Mouse (Mus musculus) midbrain, embryonic 15.5 days (tissue): ENCODE data around the gene Tuft1. TPM values are rescaled to one million over a fixed set of nuclear protein-coding genes. Genes with fewer than 3 reads are reported as not detected.

Experiments
- ATAC-seq: fragments of 200-750 bp; cut with Nextera tagmentation; replicated peaks from 2 replicates; pipeline ENCODE4 v1.8.0; 2017; ENCODE audit warnings: moderate TSS enrichment
- H3K27ac ChIP-seq: fragments of 300-500 bp; sonication (generic); 2 replicates; pipeline ENCODE4 v1.5.1; 2015; ENCODE audit warnings: mild to moderate bottlenecking, inconsistent platforms
- H3K27me3 ChIP-seq: fragments of 300-500 bp; sonication (generic); replicated peaks from 2 replicates; pipeline ENCODE4 v1.6.1; 2015; ENCODE audit warnings: inconsistent platforms
- H3K36me3 ChIP-seq: fragments of 300-500 bp; sonication (generic); replicated peaks from 2 replicates; pipeline ENCODE4 v1.6.1; 2015; ENCODE audit warnings: inconsistent platforms
- H3K4me1 ChIP-seq: fragments of 300-500 bp; sonication (generic); 2 replicates; pipeline ENCODE4 v1.6.1; 2015; ENCODE audit warnings: inconsistent platforms
- H3K4me2 ChIP-seq: fragments of 300-500 bp; sonication (generic); 2 replicates; pipeline ENCODE4 v1.6.1; 2015; ENCODE audit warnings: inconsistent platforms, mild to moderate bottlenecking, moderate library complexity
- H3K4me3 ChIP-seq: fragments of 300-500 bp; sonication (generic); 2 replicates; pipeline ENCODE4 v1.5.1; 2015; ENCODE audit warnings: mild to moderate bottlenecking, inconsistent platforms
- H3K9ac ChIP-seq: fragments of 300-500 bp; sonication (generic); 2 replicates; pipeline ENCODE4 v1.6.1; 2015; ENCODE audit warnings: mild to moderate bottlenecking, inconsistent platforms
- H3K9me3 ChIP-seq: fragments of 300-500 bp; sonication (generic); 2 replicates; pipeline ENCODE4 v1.6.1; 2016; ENCODE audit warnings: inconsistent platforms
- WGBS: fragments of 180-500 bp; shearing (Covaris S2); methylation state at CpG from one replicate; pipeline ENCODE4 v1.1.7; 2015; ENCODE audit warnings: mixed read lengths; 5-methylcytosine and 5-hydroxymethylcytosine counted together
- polyA plus RNA-seq: library from polyadenylated mRNA; unstranded; fragments of >200 nt; fragmentation: Nextera tagmentation; extraction: Ambion mirVana; gene quantifications from 2 replicates; pipeline ENCODE4 v1.2.1, GENCODE M21; 2015

The Tuft1 gene
- polyA plus RNA-seq, 1 experiment from 2014 or later, result 4.9 TPM

GRCm38 (mm10) chr3:94611343-94611742 is 47.3 kb downstream of the Tuft1 start:
- ATAC-seq, result no peak
- no peak overlapping the region for H3K4me2 ChIP-seq
- H3K9me3 ChIP-seq, result no peaks in the 10 kb centered on the region
- H3K36me3 ChIP-seq, result no peaks in the 10 kb centered on the region
- H3K9ac ChIP-seq, result no peak overlapping the region
- no peak overlapping the region for H3K4me3 ChIP-seq
- 72% methylated on average over 4 of the region's 4 CpGs for WGBS
- H3K4me1 ChIP-seq, result no peaks in the 10 kb centered on the region
- no peak overlapping the region for H3K27ac ChIP-seq
- H3K27me3 ChIP-seq, result no peaks in the 10 kb centered on the region

DNA sequence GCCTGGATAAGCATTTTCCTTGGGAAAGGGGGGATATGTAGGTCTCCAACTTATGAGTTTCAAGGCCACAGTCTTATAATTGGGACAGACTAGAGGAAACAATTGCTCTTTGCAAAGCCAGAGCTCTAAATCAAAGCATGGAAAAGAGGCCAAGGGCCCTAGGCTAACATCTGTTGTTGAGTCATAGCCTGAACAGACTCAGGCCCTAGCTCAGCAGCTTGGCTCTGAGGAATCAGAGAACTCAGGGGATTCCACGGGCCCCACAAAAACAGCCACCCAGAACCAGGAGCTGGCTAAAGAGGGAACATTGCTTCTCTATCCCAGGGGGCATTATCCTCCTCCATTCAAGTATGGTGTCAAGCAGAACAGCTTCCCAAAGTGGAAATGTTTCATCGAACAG is 48.1 kb downstream of the Tuft1 start:
- H3K36me3 ChIP-seq, result no peaks in the 10 kb centered on the region
- no peak overlapping the region for H3K4me3 ChIP-seq
- H3K4me2 ChIP-seq, result no peak overlapping the region
- H3K27me3 ChIP-seq, result no peaks in the 10 kb centered on the region
- H3K9me3 ChIP-seq, result no peaks in the 10 kb centered on the region
- no peaks in the 10 kb centered on the region for H3K4me1 ChIP-seq
- no peak overlapping the region for H3K9ac ChIP-seq
- WGBS, result 77% methylated on average over 2 of the region's 2 CpGs
- no peak overlapping the region for H3K27ac ChIP-seq
- ATAC-seq, result no peak

- H3K4me1 ChIP-seq, result no peaks in the 10 kb centered on the region
- no peaks in the 10 kb centered on the region for H3K9me3 ChIP-seq
- ATAC-seq, result no peak
- H3K27ac ChIP-seq, result no peak overlapping the region
- 91% methylated on average over 3 of the region's 3 CpGs for WGBS
- no peak overlapping the region for H3K4me3 ChIP-seq
- no peaks in the 10 kb centered on the region for H3K27me3 ChIP-seq
- H3K9ac ChIP-seq, result no peak overlapping the region
- H3K36me3 ChIP-seq, result no peaks in the 10 kb centered on the region
- no peak overlapping the region for H3K4me2 ChIP-seq
Measured at GRCm38 (mm10) chr3:94609621-94610020, 49.1 kb downstream of the Tuft1 start.

GRCm38 (mm10) chr3:94601959-94602358 is 56.7 kb downstream of the Tuft1 start:
- Histone ChIP-seq H3K27me3 (no peaks in the 10 kb centered on the region), H3K27ac (no peak overlapping the region), H3K9ac (no peak overlapping the region), H3K4me1 (no peaks in the 10 kb centered on the region), H3K36me3 (no peaks in the 10 kb centered on the region), H3K4me3 (no peak overlapping the region), H3K9me3 (no peaks in the 10 kb centered on the region), H3K4me2 (no peak overlapping the region)
- ATAC-seq, result no peak; the same call in 1 of the 2 replicates
- 2% methylated on average over 4 of the region's 4 CpGs for WGBS

GRCm38 (mm10) chr3:94597224-94597779 is 61.4 kb downstream of the Tuft1 start:
- H3K4me1 ChIP-seq, result no peaks in the 10 kb centered on the region
- H3K36me3 ChIP-seq, result no peaks in the 10 kb centered on the region
- 86% methylated on average over 3 of the region's 3 CpGs for WGBS
- no peak overlapping the region for H3K4me2 ChIP-seq
- no peak overlapping the region for H3K27ac ChIP-seq
- no peak overlapping the region for H3K9ac ChIP-seq
- H3K27me3 ChIP-seq, result no peaks in the 10 kb centered on the region
- no peaks in the 10 kb centered on the region for H3K9me3 ChIP-seq
- no peak for ATAC-seq
- H3K4me3 ChIP-seq, result no peak overlapping the region

DNA sequence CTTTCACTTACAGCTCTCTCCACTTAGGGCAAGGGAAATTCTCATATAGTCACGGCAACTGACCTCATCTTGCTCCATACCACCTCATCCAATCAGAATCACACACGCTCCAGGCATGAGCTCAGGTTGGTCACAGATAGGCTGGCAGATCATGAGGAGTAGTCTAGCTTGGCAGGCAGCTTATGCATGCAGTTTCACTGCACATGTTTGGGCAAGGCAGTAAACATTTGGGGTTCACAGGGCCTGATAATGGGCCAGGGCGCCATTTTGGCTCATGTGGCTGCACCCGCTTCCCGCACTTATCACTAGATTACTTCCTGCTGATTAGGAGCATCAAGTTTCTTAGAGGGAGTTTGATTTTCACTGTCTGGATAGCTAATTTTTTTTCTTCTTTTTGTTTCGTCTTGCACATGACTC is 62.8 kb downstream of the Tuft1 start:
- Histone ChIP-seq H3K9ac (no peak overlapping the region), H3K9me3 (no peaks in the 10 kb centered on the region), H3K36me3 (no peaks in the 10 kb centered on the region), H3K27me3 (no peaks in the 10 kb centered on the region), H3K4me3 (no peak overlapping the region), H3K4me1 (no peaks in the 10 kb centered on the region), H3K4me2 (no peak overlapping the region), H3K27ac (no peak overlapping the region)
- WGBS, result 93% methylated on average over 6 of the region's 6 CpGs
- ATAC-seq, result no peak

DNA sequence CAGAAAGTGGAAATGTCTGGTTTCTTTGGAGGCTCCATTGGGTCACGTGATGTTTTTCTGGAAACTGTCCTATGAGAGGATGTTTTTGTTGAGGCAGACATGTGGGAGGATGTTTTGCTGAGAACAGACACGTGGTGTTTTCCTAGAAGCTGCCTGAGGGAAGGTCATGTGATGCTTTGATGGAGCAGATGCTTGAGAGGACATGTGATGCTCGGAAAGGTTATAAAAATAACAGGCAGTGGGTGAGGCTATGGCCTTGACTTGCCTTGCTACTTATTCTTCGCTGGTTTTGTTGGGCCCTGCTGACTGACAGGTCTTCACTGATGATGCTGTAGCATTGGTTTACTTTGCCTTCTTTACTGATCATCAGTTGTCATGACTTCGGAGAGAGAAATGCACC is 67.6 kb downstream of the Tuft1 start:
- ATAC-seq, result no peak
- no peaks in the 10 kb centered on the region for H3K9me3 ChIP-seq
- H3K27ac ChIP-seq, result no peak overlapping the region
- no peak overlapping the region for H3K4me3 ChIP-seq
- 85% methylated on average over 5 of the region's 5 CpGs for WGBS
- H3K27me3 ChIP-seq, result no peaks in the 10 kb centered on the region
- H3K36me3 ChIP-seq, result no peaks in the 10 kb centered on the region
- H3K4me2 ChIP-seq, result no peak overlapping the region
- no peaks in the 10 kb centered on the region for H3K4me1 ChIP-seq
- no peak overlapping the region for H3K9ac ChIP-seq

DNA sequence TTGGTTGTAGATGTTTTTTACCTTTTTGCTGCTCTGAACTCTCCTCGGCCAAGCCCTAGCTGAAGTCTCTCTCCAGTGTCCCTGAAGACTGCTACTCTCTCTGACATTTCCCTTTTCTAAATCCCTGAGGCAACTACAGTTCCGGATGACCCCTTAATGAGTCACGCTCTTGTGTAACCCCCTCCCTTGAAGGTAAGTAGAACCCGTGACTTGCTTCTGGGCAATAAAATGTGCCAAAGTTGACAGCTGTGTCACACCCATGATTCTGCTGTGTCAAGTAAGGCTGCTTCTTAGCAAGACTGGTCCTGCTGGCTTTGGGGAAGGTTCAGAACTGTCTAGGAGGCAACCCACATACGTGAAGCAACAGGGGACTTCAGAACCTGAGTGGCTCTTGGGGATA is 70.7 kb downstream of the Tuft1 start:
- Histone ChIP-seq H3K4me2 (no peak overlapping the region), H3K27me3 (no peaks in the 10 kb centered on the region), H3K36me3 (no peaks in the 10 kb centered on the region), H3K27ac (no peak overlapping the region), H3K9ac (no peak overlapping the region), H3K4me1 (no peaks in the 10 kb centered on the region), H3K9me3 (no peaks in the 10 kb centered on the region), H3K4me3 (no peak overlapping the region)
- no peak for ATAC-seq
- 84% methylated on average over 5 of the region's 5 CpGs for WGBS

DNA sequence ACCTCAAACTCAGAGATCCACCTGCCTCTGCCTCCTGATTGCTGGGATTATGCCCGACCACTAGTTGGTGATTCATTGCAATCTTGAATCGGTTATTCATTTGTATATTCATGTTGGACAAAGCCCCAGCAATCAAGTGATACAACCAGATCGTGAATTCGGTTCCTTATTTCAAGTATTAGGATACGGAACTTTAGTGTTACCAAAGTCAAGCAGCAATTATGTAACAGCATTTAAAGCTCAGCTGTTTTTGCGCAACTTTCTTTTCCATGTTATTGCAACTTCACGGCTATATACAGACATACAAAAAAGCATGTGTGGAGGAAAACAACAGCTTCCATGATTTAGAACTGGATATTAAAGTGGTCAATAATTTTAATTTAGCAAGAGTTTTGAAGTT is 75.7 kb downstream of the Tuft1 start:
- WGBS, result 72% methylated on average over 7 of the region's 7 CpGs
- peaks cover 28% of the 10 kb centered on the region for H3K4me1 ChIP-seq
- no peaks in the 10 kb centered on the region for H3K36me3 ChIP-seq
- no peaks in the 10 kb centered on the region for H3K27me3 ChIP-seq
- H3K27ac ChIP-seq, result 0 out of 2 replicates have a peak overlapping the region, but pooled peaks have one; percentile 92
- no peak for ATAC-seq
- H3K9ac ChIP-seq, result no peak overlapping the region
- peak overlapping the region; percentile 86; the same call in 1 of the 2 replicates for H3K4me2 ChIP-seq
- no peaks in the 10 kb centered on the region for H3K9me3 ChIP-seq
- peak overlapping the region; percentile 96 for H3K4me3 ChIP-seq

DNA sequence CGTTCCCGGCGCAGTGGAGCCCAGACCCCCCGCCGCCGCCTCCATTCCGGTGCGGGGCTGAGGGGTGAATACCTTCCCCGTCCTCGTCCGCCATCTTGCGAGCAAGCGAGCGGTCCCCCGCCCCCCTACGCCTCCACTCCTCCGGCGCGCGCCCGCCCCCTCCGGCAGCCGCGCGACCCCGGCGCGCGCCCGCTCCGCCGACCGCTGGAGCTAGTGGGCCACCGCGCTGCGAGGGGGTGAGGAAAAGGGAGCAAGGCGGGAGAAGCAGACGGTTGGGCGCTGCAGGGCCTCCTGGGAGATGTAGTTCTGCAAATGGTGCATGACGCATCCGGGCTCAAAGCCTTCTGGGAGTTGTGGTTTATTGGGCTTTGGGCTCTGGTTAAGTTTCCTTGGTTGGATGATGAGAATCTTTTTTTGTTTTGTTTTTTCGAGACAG is 76.2 kb downstream of the Tuft1 start, which contains the start of gene Snx27:
TSS of gene Snx27 (minus strand) at position 261 of the 436 bp plus-strand sequence.
- ATAC-seq, result peak; percentile 99
- H3K9me3 ChIP-seq, result no peaks in the 10 kb centered on the region
- no peaks in the 10 kb centered on the region for H3K36me3 ChIP-seq
- peak within 1 kb of the TSS; percentile 92 for H3K27ac ChIP-seq
- peak within 1 kb of the TSS; percentile 96 for H3K4me3 ChIP-seq
- WGBS, result under 1% methylated on average over 36 of the region's 42 CpGs
- peak within 1 kb of the TSS; percentile 94 for H3K9ac ChIP-seq
- H3K4me1 ChIP-seq, result peaks cover 33% of the 10 kb centered on the region
- no peaks in the 10 kb centered on the region for H3K27me3 ChIP-seq
- peak within 1 kb of the TSS; percentile 86 for H3K4me2 ChIP-seq

DNA sequence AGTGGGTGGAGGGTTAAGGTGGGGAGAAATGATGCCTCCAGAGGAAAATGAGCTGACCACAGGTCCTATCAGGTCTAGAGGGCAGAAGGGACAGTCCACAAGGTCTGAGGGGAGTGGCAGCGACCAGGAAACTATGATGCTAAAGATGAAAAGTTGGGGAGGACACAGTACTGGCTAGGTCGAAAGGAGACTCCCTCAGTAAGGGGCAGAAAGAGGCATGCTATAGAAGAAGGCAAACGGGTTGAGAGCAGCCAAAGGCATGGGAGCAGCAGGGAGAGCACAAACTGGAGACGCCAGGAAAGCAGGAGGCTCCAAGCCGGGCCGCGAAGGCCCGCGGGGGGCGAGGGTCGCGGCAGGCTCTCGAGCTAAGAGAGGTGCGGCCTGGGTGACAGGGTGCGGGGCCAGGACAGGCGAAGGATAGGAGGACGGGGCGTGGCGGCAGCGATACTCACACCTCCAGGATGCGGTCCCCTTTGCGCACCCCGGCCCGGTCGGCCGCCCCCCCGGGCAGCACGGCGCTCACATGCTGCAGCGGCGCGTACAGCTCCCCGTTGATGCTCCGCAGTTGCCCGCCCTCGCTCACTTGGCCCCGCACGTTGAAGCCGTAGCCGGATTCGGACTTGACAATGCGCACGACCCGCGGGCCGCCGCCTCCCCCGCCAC is 76.7 kb downstream of the Tuft1 start:
- H3K9me3 ChIP-seq, result no peaks in the 10 kb centered on the region
- H3K27me3 ChIP-seq, result no peaks in the 10 kb centered on the region
- H3K9ac ChIP-seq, result peak overlapping the region; percentile 94
- peak overlapping the region; percentile 86 for H3K4me2 ChIP-seq
- ATAC-seq, result peak; percentile 89
- H3K4me1 ChIP-seq, result peaks cover 36% of the 10 kb centered on the region
- H3K4me3 ChIP-seq, result peak overlapping the region; percentile 96
- no peaks in the 10 kb centered on the region for H3K36me3 ChIP-seq
- H3K27ac ChIP-seq, result peak overlapping the region; percentile 92
- under 1% methylated on average over 48 of the region's 48 CpGs for WGBS

GRCm38 (mm10) chr3:94581138-94581780 is 77.4 kb downstream of the Tuft1 start:
- Histone ChIP-seq H3K27ac (peak overlapping the region; percentile 92), H3K9me3 (no peaks in the 10 kb centered on the region), H3K4me2 (peak overlapping the region; percentile 86), H3K36me3 (no peaks in the 10 kb centered on the region), H3K27me3 (no peaks in the 10 kb centered on the region), H3K9ac (peak overlapping the region; percentile 94), H3K4me1 (peaks cover 36% of the 10 kb centered on the region), H3K4me3 (peak overlapping the region; percentile 96)
- no peak for ATAC-seq
- WGBS, result 2% methylated on average over 16 of the region's 16 CpGs
